Mouse (Mus musculus): Measurements from ENCODE around the gene 1110032F04Rik.
A peak's percentile ranks its signal among the peaks of the same experiment; 100 is the strongest.
"Not testable (repeated sequence)": the region's sequence is repeated elsewhere in the genome, so short reads cannot be mapped to it uniquely, and the experiment has no call there.

Gene 1110032F04Rik

GRCm38 (mm10) chr3:68869211-68869690 is at the start of gene 1110032F04Rik:
TSS of gene 1110032F04Rik (plus strand) at chr3:68869586.
- DNase-seq: peak; percentile 74 to 78

- DNase-seq: no peak
These were observed 48.0 kb upstream of the 1110032F04Rik start for GRCm38 (mm10) chr3:68821406-68821805.

GRCm38 (mm10) chr3:68821926-68822341 is 47.5 kb upstream of the 1110032F04Rik start:
- peak; percentile 21 to 33 for DNase-seq

- peak; percentile 93 to 95 for DNase-seq
These were observed 45.3 kb upstream of the 1110032F04Rik start for GRCm38 (mm10) chr3:68823876-68824764.

GRCm38 (mm10) chr3:68824765-68825090 is 44.7 kb upstream of the 1110032F04Rik start:
- peak in 1 of 2 experiments; percentile 52 for DNase-seq

- DNase-seq: peak; percentile 59 to 64
These were observed 44.2 kb upstream of the 1110032F04Rik start for GRCm38 (mm10) chr3:68825151-68825550.

- no peak for DNase-seq
These were observed 41.7 kb upstream of the 1110032F04Rik start for GRCm38 (mm10) chr3:68827671-68828070.

- no peak for DNase-seq
These were observed 39.4 kb upstream of the 1110032F04Rik start for GRCm38 (mm10) chr3:68829944-68830343.

- DNase-seq: no peak
These were observed 32.4 kb upstream of the 1110032F04Rik start for GRCm38 (mm10) chr3:68836857-68837499.

GRCm38 (mm10) chr3:68840206-68840605 is 29.2 kb upstream of the 1110032F04Rik start:
- DNase-seq: no peak

GRCm38 (mm10) chr3:68844025-68844424 is 25.4 kb upstream of the 1110032F04Rik start:
- no peak for DNase-seq

- DNase-seq: no peak
These were observed 21.1 kb upstream of the 1110032F04Rik start for GRCm38 (mm10) chr3:68848323-68848722.

- DNase-seq: no peak
These were observed 17.0 kb upstream of the 1110032F04Rik start for GRCm38 (mm10) chr3:68852414-68852813.

GRCm38 (mm10) chr3:68869691-68870567 is 543 bp downstream of the 1110032F04Rik start:
- peak; percentile 64 to 67 for DNase-seq

GRCm38 (mm10) chr3:68870568-68870950 is 1.2 kb downstream of the 1110032F04Rik start:
- peak; percentile 10 to 26 for DNase-seq

- DNase-seq: no peak
These were observed 4.7 kb downstream of the 1110032F04Rik start for GRCm38 (mm10) chr3:68874079-68874478.

GRCm38 (mm10) chr3:68886845-68887244 is 17.5 kb downstream of the 1110032F04Rik start:
- DNase-seq: no peak

- no peak for DNase-seq
These were observed 26.0 kb downstream of the 1110032F04Rik start for GRCm38 (mm10) chr3:68895426-68895825.

- no peak for DNase-seq
These were observed 27.8 kb downstream of the 1110032F04Rik start for GRCm38 (mm10) chr3:68897154-68897553.

GRCm38 (mm10) chr3:68902636-68903035 is 33.2 kb downstream of the 1110032F04Rik start:
- not testable (repeated sequence) for DNase-seq

- DNase-seq: no peak
These were observed 35.8 kb downstream of the 1110032F04Rik start for GRCm38 (mm10) chr3:68904902-68905778.

GRCm38 (mm10) chr3:68907509-68907908 is 38.1 kb downstream of the 1110032F04Rik start:
- no peak for DNase-seq

Measured in cerebellum, postnatal 10 days (tissue).